Mouse (Mus musculus) spleen, postnatal 4 days (tissue): ENCODE measurements around the gene Cst11.
A peak's percentile ranks its signal among the peaks of the same experiment; 100 is the strongest.
"Not testable (repeated sequence)": the region's sequence is repeated elsewhere in the genome, so short reads cannot be mapped to it uniquely, and the experiment has no call there.

Experiments
- DNase-seq, 2 experiments: peaks; one replicate each; pipeline ENCODE4 v3.0.0; 2022; ENCODE audit warnings: low spot score in 2 of 2

The Cst11 gene

DNA sequence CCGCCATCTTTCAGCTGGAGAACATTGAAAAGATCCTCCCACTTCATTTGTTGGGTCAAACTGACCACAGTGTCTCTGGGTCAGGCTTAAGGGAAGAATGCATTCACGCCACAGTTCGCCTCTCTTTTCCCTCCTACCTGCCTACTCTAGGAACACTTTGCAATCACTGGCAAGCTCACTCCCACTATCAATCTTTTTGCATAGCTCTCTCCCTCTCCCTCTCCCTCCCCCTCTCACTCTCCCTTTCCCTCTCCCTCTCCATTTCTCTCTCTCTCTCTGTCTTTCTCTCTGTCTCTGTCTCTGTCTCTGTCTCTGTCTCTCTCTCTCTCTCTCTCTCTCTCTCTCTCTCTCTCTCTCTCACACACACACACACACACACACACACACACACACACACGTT is at the start of gene Cst11:
TSS of gene Cst11 (minus strand) at position 101 of the 400 bp plus-strand sequence.
- DNase-seq, result not testable (repeated sequence)

DNA sequence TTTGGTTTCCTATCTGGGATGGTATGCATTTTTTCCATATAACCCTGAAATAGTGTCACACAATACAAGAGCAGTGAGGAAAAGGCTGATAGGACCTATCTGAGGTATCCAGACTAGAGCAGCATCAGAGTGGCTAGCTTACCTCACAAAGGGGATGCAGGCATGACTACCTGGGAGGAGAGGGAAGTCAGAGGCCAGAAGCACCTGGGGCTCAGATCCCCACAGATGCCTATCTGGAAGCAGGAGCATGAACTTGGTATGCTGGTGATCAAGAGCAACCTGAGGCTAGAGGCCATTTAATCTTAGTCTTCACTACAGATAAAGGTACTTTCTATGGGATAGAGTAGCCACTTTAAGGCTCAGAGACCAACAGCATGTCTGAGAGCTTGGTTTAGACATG is 48.6 kb upstream of the Cst11 start, which contains the start of gene Cst13:
TSS of gene Cst13 (plus strand) at position 173 of the 400 bp plus-strand sequence.
- DNase-seq, result no peak

DNA sequence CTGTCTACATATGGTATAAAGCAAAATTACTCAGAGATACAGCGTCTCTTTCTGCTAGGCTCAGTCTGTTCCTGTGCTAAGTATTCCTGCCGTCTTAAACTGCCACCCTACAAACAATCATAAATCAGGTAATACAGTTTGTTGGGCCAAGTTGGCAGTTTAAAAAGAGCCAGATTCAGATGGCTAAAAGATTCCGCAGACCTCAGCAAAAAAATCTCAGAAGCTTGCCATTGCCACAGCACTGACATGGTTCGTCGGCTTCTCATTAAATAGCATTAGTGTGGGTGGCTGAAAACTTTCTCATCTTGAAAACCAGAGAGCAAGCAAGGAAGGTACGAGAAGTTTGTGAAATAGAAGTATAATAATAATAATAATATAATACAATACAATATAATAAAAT is 35.4 kb upstream of the Cst11 start:
- DNase-seq, result no peak

DNA sequence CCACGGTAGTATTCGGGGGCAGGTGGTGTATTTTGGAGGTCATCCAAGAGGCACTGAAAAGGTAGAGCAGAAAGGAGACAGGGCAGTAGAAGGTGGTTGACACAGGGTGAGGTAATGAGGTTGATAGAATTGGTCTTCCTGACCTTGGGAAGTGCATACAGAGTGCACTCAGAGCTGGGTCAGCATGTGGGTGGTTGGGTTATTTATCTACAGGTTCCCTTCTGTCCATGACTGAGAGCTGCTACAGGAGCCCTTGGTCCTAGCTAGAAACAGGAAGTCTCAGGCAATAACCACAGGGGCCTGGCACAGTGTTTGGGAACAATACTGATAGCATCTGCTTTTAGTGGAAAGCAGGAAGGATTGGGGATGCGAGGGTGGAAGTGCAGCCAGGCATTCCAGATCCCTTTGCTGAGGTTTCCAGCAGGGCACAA is 30.2 kb upstream of the Cst11 start:
- DNase-seq, result no peak

DNA sequence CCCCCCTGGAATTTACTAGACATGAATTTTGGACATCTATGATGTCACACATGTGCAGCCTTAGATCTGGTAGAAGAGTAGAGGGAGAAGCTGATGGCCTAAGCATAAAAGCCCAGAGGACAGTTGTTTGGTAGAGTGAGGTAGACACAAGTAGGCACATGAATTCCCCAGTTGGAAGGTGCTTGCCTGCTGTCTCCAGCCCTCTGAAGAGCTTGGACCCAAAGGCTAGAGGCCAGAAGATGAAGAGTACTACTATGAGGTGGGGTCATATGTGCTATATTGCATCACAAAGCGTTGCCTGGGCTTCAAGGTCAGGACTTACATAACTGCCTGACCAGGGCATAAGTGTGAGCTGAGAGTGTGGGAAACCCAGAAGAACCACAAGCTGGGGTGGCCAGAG is 27.2 kb upstream of the Cst11 start, which contains the start of gene Cst8:
TSS of gene Cst8 (plus strand) at position 301 of the 400 bp plus-strand sequence.
- no peak for DNase-seq

DNA sequence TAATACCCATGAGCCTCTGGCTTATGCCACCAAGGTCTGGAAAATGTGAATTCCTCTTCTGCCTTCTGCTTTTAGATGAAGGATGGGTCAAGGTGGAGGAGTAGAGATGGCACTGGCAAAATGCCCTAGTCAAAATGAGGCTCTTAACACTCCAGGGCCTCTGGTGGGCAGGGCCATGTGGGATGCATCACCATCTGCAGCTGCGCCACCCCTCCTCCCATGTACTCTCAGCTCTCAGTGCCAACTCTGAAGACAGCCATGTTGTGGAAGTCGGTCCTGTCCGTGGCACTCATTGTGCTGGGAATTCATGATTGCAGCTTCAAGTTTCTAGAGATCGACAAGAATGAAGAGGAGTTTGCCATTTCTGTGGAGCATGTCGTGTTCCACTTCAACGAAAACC is 17.8 kb upstream of the Cst11 start, which contains the start of gene Cst12:
TSS of gene Cst12 (plus strand) at position 220 of the 400 bp plus-strand sequence.
- no peak for DNase-seq

DNA sequence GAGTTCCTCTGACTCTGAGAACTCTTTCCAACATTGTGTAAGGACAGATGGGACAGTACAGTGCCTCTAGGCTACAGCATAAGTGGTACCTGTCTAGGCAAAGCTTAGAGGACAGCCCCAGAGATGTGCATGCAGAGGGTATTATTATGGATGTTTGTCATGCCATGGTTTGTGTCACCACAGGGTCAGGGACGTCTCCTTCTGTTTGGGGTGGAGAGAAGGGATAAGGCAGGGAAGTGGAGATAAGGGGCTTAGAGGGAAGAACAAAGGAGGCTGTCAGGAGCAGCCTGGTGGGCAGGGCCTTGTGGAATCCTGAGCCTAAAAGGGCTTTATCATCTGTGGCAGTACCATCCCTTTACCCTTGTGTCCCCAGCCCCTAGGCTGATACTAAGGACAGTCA is 10.4 kb upstream of the Cst11 start, which contains the start of gene 8030411F24Rik:
TSS of gene 8030411F24Rik (plus strand) at position 301 of the 400 bp plus-strand sequence.
- DNase-seq, result no peak

DNA sequence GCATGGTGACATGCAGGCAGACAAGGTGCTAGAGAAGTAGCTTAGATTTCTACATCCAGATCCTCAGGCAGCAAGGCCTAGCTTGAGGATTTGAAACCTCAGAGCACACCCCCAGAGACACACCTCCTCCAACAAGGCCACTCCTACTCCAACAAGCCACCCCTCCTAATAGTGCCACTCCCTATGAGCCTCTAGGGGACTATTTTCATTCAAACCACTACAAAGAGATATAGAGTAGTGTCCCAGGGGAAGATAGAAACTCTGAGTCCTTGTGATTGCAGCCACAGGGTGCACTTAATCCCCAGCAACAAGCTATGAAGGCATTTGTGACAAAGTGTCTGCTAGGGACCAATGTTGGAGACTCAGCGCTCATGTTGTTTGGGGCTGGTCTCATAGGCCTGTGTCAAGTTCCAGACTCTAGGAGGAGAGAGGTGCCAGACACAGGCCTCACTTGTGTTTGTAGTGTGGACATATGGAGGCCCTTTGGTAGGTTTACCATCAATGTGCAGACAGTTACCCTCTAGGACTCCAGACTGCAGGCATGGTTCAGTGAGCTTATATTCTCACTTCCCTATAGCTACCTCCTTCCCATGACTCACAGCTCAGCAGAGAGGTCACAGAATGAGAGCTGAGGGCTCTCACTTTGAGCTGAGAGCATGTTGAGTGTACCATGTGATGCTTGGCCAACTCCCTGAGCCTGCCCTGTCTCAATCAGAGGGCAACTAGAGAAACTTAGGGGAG is 7.5 kb downstream of the Cst11 start:
- peak in 1 of 2 experiments; percentile 19 for DNase-seq

DNA sequence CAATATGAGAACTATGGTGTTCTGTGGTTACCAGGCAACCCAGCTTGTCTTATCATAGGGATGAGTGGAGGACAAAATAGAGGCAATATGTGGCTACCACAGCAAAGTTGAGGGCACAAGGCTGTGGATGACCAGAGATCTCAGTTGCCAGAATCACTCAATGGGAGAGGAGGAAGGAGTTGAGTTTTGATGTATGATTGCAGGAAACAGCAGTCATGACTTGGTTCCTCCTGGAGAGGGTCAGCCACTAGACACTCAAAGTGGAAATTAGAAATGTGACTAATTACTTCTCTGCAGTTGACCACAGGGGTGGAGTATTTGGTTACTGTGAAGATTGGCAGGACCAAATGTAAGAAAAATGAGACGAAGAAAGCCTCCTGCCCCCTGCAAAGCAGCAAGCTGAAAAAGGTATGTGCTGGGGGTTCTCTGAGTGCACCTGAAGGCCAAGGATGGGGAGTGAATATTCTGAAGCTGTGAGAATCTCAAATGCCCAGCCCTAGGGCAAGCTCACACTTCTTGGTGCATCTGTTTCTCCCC is 16.9 kb downstream of the Cst11 start:
- no peak for DNase-seq

DNA sequence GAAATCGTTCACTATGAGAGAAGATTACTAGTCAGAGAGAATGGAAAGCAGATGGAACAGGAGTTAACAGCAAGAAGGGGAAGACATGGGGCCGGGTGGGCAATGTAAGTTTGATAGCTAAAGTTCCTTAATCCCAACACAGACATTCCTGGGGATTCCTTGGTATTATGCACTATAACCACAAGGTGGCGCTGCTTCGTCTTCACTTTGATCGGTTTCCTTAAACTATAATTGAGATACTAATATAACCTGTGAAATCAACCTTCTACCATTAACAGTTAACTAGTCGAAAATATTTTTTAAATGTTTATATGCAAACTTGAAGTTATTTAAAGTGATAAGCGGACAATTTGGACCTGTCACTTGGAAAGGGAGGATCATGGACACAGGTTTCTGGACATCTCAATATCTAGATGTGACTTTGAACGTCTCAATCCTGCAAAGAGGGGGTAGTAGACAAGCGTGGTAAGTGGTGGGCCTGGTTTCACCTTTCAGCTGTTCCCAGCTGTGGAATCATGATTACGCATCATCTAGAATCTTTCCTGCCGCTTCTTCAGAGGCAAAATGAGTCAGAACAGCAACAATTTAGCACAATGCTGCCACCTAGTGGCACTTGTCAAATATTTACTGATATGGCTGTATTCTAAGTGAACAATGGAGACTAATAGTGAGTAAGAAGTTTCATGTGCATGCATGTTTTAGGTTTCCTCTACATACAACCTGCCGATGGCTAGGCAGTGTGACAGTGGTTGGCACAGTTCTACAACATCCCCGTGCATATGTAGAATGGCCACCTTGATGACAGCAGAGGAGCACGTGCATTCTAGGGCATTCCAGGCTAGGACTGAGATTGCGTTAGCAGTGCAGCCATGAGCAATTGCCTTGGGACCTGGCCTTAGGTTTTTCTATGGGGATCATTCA is 19.1 kb downstream of the Cst11 start:
- DNase-seq, result peak; percentile 54 to 79

DNA sequence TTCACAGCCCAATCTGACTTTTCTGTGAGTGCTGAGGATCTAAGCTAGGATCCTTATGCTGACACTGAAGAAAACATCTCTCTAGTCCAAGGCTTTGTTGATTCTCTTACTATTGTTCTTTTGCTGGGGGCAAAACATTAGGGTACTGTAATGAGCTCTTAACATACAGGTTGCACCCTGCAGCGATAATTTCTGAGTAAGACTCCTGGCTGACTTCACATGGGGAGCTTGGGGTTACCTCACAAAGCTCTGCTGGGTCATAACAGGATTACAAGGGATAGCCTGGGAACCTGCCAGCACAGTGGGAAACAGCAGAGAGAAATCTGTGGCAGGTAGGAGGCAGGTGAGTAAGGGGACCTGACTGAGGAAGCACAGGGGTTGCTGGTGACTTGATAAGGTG is 21.2 kb downstream of the Cst11 start, which contains the start of gene Cstl1:
TSS of gene Cstl1 (plus strand) at position 301 of the 400 bp plus-strand sequence.
- no peak for DNase-seq

DNA sequence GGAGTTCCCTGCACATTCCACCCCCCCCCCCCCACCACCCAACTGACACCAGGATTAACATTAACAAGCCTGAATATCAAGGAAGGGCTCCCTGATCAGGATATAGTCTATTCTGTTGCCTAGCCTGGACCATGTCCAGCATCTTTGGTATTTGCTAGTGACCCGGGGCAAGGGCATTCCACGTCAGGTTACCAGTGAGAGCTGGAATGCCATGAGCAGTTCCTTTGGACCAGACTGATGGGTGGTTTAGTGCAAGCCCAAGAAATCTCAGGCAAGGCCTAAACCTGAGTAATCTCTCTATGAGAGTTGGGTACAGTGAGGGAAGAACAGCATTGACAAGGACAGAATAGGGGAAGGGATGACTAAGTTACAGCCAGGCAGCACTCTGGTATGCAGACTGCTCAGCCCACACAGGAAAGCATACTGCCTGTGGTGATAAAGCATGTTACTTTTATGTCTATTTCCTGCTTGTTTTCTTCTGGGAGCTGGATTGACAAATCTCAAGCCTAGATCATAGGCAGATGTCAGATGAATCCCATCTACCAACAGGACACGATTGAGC is 27.4 kb downstream of the Cst11 start:
- no peak for DNase-seq

DNA sequence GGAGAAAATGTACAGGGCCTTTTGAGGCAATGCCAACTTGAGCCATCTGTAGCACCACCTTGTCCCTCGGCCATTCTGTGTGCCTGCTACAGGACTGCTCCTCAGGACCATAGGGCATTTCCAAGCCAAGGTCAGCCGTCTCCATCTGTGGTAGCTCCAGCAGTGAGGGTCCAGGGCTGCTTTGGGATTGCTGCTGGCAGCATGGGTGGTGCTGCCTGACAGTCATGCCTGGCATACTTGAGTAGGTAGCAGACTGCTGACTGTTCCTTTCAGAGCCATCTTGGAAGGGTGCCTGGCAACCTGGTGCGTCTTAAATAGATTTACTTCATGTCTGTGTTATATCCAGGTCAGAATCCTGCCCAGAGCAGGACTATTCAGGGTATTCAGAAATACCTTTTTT is 28.3 kb downstream of the Cst11 start:
- DNase-seq, result no peak

DNA sequence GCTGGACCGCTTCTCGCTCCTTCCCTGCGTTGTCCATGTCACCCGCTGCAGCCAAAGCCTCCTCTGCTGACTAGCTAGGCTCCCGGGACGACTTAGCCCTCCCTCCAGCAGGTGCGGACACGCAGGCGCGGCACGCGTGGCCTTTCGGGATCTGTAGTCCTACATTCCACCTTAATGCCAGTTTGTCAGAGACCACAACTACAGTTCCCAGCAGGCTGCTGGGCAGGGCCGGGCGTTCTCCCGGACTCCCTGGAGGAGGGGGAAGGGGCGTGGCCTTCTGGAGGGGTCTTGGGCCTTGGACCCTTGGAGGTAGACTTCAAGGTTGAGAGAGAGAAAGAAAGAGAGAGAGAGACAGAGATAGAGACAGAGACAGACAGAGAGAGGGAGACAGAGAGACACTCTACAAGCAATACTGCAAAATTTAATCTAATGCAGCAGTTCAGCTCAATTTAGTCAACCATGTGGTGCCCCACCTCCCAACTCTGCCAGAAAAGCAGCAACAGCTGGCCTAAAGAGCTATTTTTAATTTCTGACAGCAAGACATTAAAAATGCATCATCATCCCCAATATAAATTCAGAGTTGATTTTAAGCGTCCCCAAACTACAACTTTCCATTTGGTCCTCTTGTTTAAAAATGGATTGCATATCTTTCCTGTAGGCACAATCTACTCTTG is 38.8 kb downstream of the Cst11 start, which contains the start of gene Napb:
TSS of gene Napb (minus strand) at position 141 of the 674 bp plus-strand sequence.
- peak; percentile 67 to 76 for DNase-seq

DNA sequence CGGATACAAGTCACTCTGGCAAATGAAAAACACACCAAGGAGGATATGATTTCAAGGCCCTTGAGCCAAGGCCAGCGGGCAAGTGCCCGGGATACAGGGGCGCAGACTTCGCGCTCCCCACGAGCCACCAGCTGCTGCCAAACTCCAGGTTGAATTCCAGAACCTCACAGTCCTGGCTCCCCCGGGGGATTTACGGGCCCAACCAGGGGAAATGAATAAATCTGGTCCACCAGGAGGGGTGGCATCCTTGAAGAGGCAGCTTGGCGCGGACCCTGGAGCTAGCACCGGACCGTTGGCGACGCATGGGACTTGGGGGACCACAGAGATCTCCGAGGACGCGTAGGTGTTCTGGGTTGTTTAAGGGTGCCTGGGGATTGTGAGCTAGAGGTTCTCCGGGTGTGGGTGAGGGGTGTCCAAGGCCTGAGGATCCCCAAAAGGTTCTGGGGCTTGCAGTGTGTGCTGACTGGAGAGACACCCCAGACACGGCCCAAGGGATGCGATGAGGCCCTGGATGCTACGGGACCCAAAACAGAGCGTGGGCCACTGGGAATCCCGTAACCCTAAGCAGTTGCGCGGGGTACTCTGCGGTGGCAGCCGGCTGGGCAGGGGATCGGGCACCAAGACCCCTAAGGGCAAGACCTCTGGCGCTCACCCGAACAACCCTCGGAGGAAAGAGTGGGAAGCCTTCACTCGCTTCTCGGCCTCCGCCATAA is 39.5 kb downstream of the Cst11 start:
- DNase-seq, result peak in 1 of 2 experiments; percentile 63

DNA sequence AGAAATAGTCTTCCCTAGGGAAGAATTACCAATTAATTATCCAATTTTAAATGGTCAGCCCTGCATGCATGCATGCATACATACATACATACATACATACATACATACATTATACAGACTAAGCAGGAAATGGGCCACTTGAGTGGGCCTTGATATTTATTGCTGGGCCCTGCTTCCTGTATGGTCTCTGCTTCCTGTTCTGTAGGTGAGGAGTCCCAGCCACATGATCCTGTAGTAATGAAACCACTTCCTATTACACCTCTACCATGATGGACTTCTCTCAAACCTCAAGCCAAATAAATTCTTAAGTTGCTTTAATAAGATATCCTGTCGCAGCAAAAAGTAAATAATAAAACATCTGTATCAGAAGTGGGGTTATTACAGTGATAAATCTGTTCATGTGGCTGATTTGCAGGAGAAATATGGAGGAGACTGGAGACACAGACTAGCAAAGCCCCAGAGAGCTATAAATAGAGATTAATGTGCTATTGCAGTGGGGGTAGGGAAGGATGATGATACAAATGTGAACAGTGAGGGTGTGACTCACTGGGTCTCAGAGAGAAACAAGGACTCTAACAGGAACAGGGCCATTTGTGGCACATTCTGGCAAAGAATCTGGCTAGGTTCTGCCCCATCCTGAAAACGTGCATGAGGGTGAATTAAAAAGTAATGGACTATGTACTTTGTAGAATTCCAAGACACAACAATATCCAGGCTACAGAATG is 51.9 kb downstream of the Cst11 start:
- DNase-seq, result no peak
